Mouse (Mus musculus) embryonic facial prominence, embryonic 14.5 days (tissue): ENCODE data around the gene 6430548M08Rik. TPM values are rescaled to one million over a fixed set of nuclear protein-coding genes. Genes with fewer than 3 reads are reported as not detected.

Experiments
- ATAC-seq: fragments of 200-750 bp; cut with Nextera tagmentation; 2 replicates; pipeline ENCODE4 v1.8.0; 2017; ENCODE audit warnings: low read depth, moderate number of reproducible peaks, moderate TSS enrichment
- DNase-seq: peaks from one replicate; pipeline ENCODE4 v3.0.0-alpha.2; 2015; ENCODE audit warnings: low spot score
- H3K27ac ChIP-seq: fragments of 300-500 bp; sonication (generic); replicated peaks from 2 replicates; pipeline ENCODE4 v1.5.1; 2014; ENCODE audit warnings: low read depth, mild to moderate bottlenecking, low read length, moderate library complexity
- H3K27me3 ChIP-seq: fragments of 300-500 bp; sonication (generic); replicated peaks from 2 replicates; pipeline ENCODE4 v1.6.1; 2014; ENCODE audit warnings: low read length; ENCODE audit not compliant: control insufficient read depth, insufficient read depth
- H3K36me3 ChIP-seq: fragments of 300-500 bp; sonication (generic); 2 replicates; pipeline ENCODE4 v1.6.1; 2014; ENCODE audit warnings: low read length, mixed read lengths; ENCODE audit not compliant: control insufficient read depth, insufficient read depth
- H3K4me1 ChIP-seq: fragments of 300-500 bp; sonication (generic); 2 replicates; pipeline ENCODE4 v1.6.1; 2014; ENCODE audit warnings: antibody characterized with exemption, low read length; ENCODE audit not compliant: control insufficient read depth, insufficient read depth
- H3K4me2 ChIP-seq: fragments of 300-500 bp; sonication (generic); 2 replicates; pipeline ENCODE4 v1.6.1; 2014; ENCODE audit warnings: low read depth, mild to moderate bottlenecking, low read length, moderate library complexity, mixed read lengths
- H3K4me3 ChIP-seq: fragments of 300-500 bp; sonication (generic); 2 replicates; pipeline ENCODE4 v1.5.1; 2014; ENCODE audit warnings: low read depth, mild to moderate bottlenecking, low read length
- H3K9ac ChIP-seq: fragments of 300-500 bp; sonication (generic); 2 replicates; pipeline ENCODE4 v1.6.1; 2014; ENCODE audit warnings: low read depth, mild to moderate bottlenecking, low read length, moderate library complexity, mixed read lengths
- H3K9me3 ChIP-seq: fragments of 300-500 bp; sonication (generic); 2 replicates; pipeline ENCODE4 v1.6.1; 2016; ENCODE audit warnings: low read length; ENCODE audit not compliant: control insufficient read depth
- WGBS: fragments of 180-500 bp; shearing (Covaris S2); extraction: QIAGEN DNeasy Blood & Tissue Kit; methylation state at CpG from one replicate; pipeline ENCODE4 v1.1.7; 2014; 5-methylcytosine and 5-hydroxymethylcytosine counted together
- polyA plus RNA-seq: library from polyadenylated mRNA; unstranded; fragments of >200 nt; fragmentation: Nextera tagmentation; extraction: Ambion mirVana; gene quantifications from 2 replicates; pipeline ENCODE4 v1.2.1, GENCODE M21; 2014

6430548M08Rik gene
- 8.5 and 9.6 TPM in 2 replicates for polyA plus RNA-seq

- Histone ChIP-seq H3K4me1 (0 out of 2 replicates have a peak, but pooled peaks cover 6% of the 10 kb centered on the region), H3K9me3 (no peaks in the 10 kb centered on the region), H3K27ac (peak within 1 kb of the TSS; percentile 70), H3K27me3 (peaks cover 29% of the 10 kb centered on the region), H3K36me3 (no peaks in the 10 kb centered on the region), H3K9ac (peak within 1 kb of the TSS; percentile 73), H3K4me2 (peak within 1 kb of the TSS; percentile 98), H3K4me3 (peak within 1 kb of the TSS; percentile 78)
- peak; percentile 96 for ATAC-seq
- WGBS: 0% methylated on average over 15 of the region's 61 CpGs
- DNase-seq: peak; percentile 100
Observed at GRCm38 (mm10) chr8:120113758-120114255, at the start of gene 6430548M08Rik. Gene 6430548M08Rik (plus strand): TSS chr8:120114152.

GRCm38 (mm10) chr8:120065611-120066010 lies 48.3 kb upstream of the 6430548M08Rik start:
- no peak for DNase-seq
- H3K9me3 ChIP-seq: no peaks in the 10 kb centered on the region
- H3K4me1 ChIP-seq: no peaks in the 10 kb centered on the region; the same call in 1 of the 2 replicates
- no peaks in the 10 kb centered on the region for H3K27me3 ChIP-seq
- H3K36me3 ChIP-seq: no peaks in the 10 kb centered on the region
- no peak for ATAC-seq
- no peak overlapping the region for H3K4me3 ChIP-seq
- 92% methylated on average over 8 of the region's 8 CpGs for WGBS
- H3K27ac ChIP-seq: no peak overlapping the region
- H3K9ac ChIP-seq: no peak overlapping the region
- no peak overlapping the region for H3K4me2 ChIP-seq

- 70% methylated on average over 4 of the region's 4 CpGs for WGBS
- H3K9ac ChIP-seq: no peak overlapping the region
- H3K4me3 ChIP-seq: no peak overlapping the region
- H3K36me3 ChIP-seq: no peaks in the 10 kb centered on the region
- no peak overlapping the region for H3K27ac ChIP-seq
- no peak overlapping the region for H3K4me2 ChIP-seq
- ATAC-seq: no peak
- no peak for DNase-seq
- no peaks in the 10 kb centered on the region for H3K27me3 ChIP-seq
- no peaks in the 10 kb centered on the region; the same call in 1 of the 2 replicates for H3K4me1 ChIP-seq
- H3K9me3 ChIP-seq: no peaks in the 10 kb centered on the region
Observed at GRCm38 (mm10) chr8:120066226-120066625, 47.7 kb upstream of the 6430548M08Rik start.

- no peaks in the 10 kb centered on the region; the same call in none of the 2 replicates for H3K4me1 ChIP-seq
- 45% methylated on average over 19 of the region's 19 CpGs for WGBS
- no peak overlapping the region for H3K4me2 ChIP-seq
- H3K27ac ChIP-seq: no peak overlapping the region
- ATAC-seq (0 out of 2 replicates have a peak, but pooled peaks have one; percentile 20), DNase-seq (peak; percentile 52)
- H3K27me3 ChIP-seq: no peaks in the 10 kb centered on the region
- H3K36me3 ChIP-seq: no peaks in the 10 kb centered on the region
- no peaks in the 10 kb centered on the region for H3K9me3 ChIP-seq
- no peak overlapping the region for H3K4me3 ChIP-seq
- H3K9ac ChIP-seq: no peak overlapping the region
Observed at GRCm38 (mm10) chr8:120067936-120068668, 45.9 kb upstream of the 6430548M08Rik start.

GRCm38 (mm10) chr8:120071684-120072083 lies 42.3 kb upstream of the 6430548M08Rik start:
- Histone ChIP-seq H3K27ac (no peak overlapping the region), H3K9me3 (no peaks in the 10 kb centered on the region), H3K4me1 (no peaks in the 10 kb centered on the region; the same call in none of the 2 replicates), H3K27me3 (no peaks in the 10 kb centered on the region), H3K4me2 (no peak overlapping the region), H3K36me3 (no peaks in the 10 kb centered on the region), H3K4me3 (no peak overlapping the region), H3K9ac (no peak overlapping the region)
- DNase-seq (peak; percentile 72), ATAC-seq (peak; percentile 71; the same call in 1 of the 2 replicates)
- 27% methylated on average over 4 of the region's 4 CpGs for WGBS

GRCm38 (mm10) chr8:120072259-120072658 lies 41.7 kb upstream of the 6430548M08Rik start:
- ATAC-seq: no peak
- H3K4me3 ChIP-seq: no peak overlapping the region
- no peak overlapping the region for H3K9ac ChIP-seq
- H3K9me3 ChIP-seq: no peaks in the 10 kb centered on the region
- H3K36me3 ChIP-seq: no peaks in the 10 kb centered on the region
- no peaks in the 10 kb centered on the region; the same call in none of the 2 replicates for H3K4me1 ChIP-seq
- no peak for DNase-seq
- no peak overlapping the region for H3K4me2 ChIP-seq
- no peaks in the 10 kb centered on the region for H3K27me3 ChIP-seq
- WGBS: 62% methylated on average over 9 of the region's 9 CpGs
- no peak overlapping the region for H3K27ac ChIP-seq

GRCm38 (mm10) chr8:120072827-120073226 lies 41.1 kb upstream of the 6430548M08Rik start:
- no peak overlapping the region for H3K4me2 ChIP-seq
- WGBS: 69% methylated on average over 8 of the region's 8 CpGs
- ATAC-seq: no peak

GRCm38 (mm10) chr8:120074516-120074915 lies 39.4 kb upstream of the 6430548M08Rik start:
- DNase-seq (no peak), ATAC-seq (no peak)
- WGBS: 75% methylated on average over 6 of the region's 6 CpGs
- Histone ChIP-seq H3K9ac (no peak overlapping the region), H3K27me3 (no peaks in the 10 kb centered on the region), H3K36me3 (no peaks in the 10 kb centered on the region), H3K9me3 (no peaks in the 10 kb centered on the region), H3K4me1 (no peaks in the 10 kb centered on the region; the same call in 1 of the 2 replicates), H3K4me3 (no peak overlapping the region), H3K27ac (no peak overlapping the region), H3K4me2 (no peak overlapping the region)

More at GRCm38 (mm10) chr8:120072827-120073226, 41.1 kb upstream of the 6430548M08Rik start:
- Histone ChIP-seq H3K9ac (0 out of 2 replicates have a peak overlapping the region, but pooled peaks have one; percentile 28), H3K36me3 (no peaks in the 10 kb centered on the region), H3K4me1 (no peaks in the 10 kb centered on the region; the same call in none of the 2 replicates), H3K27ac (no peak overlapping the region), H3K4me3 (no peak overlapping the region), H3K9me3 (no peaks in the 10 kb centered on the region), H3K27me3 (no peaks in the 10 kb centered on the region)
- peak; percentile 32 for DNase-seq
